8 mouse cellular contexts compared by ENCODE assay signal in the genomic region with DNA sequence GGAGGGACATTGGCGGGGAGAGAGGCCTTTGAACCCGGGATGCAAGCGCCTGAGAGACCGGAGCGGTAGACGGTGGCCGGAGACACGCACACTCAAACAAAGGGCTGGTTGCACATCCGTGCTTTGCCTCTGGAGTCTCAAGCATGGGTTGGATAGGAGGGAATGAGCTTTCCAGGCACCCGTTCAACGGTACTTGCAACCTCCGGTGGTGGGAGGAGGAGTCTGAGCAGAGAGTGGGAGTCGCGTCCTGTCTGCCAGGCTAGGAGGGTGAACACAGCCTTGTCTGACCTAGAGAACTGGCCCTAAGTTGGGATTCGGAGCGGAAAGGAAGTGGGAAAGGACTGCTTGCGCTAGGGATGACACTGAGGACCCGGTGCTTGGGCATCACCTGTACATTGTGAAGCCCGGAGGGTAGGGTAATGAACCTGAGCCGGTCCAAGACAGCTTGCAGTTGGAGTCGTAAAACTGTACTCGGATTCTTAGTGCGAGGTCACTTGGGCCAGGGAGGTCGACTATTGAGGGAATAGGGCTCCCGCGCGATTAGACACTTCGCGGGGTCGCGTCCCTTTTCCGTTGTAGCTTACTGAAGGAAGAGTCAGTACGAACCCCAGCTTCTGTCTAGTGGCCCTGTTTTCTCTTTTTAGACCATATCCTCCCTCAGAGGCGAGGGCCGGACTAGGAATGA. TPM values are rescaled to one million over a fixed set of nuclear protein-coding genes. Genes with fewer than 3 reads are reported as not detected.
DNase-seq lines count a peak whose midpoint lies in the region; ATAC-seq lines count a peak whose summit lies in the region.

No protein-coding gene starts in this region.

- H3K27me3 ChIP-seq in embryonic facial prominence, embryonic 14.5 days (replicated peaks; ENCODE audit: control insufficient read depth, insufficient read depth, low read length), result no peaks in the 10 kb centered on the region
- H3K27me3 ChIP-seq in limb, embryonic 13.5 days, result no peaks in the 10 kb centered on the region
- no peaks in the 10 kb centered on the region for H3K27me3 ChIP-seq in midbrain, embryonic 13.5 days
- H3K27me3 ChIP-seq in stomach, embryonic 14.5 days (ENCODE audit: control insufficient read depth, insufficient read depth, low read length), result no peaks in the 10 kb centered on the region

- H3K4me3 ChIP-seq in embryonic facial prominence, embryonic 14.5 days (ENCODE audit: low read depth, low read length), result peak overlapping the region; percentile 76
- H3K4me3 ChIP-seq in limb, embryonic 13.5 days, result peak overlapping the region; percentile 87
- H3K4me3 ChIP-seq in midbrain, embryonic 13.5 days (replicated peaks), result peak overlapping the region; percentile 63
- peak overlapping the region; percentile 97 for H3K4me3 ChIP-seq in stomach, embryonic 14.5 days (ENCODE audit: low read depth, low read length)

- H3K27ac ChIP-seq in embryonic facial prominence, embryonic 14.5 days (replicated peaks; ENCODE audit: low read depth, low read length), result peak overlapping the region; percentile 88
- H3K27ac ChIP-seq in limb, embryonic 13.5 days, result peak overlapping the region; percentile 93
- peak overlapping the region; percentile 91 for H3K27ac ChIP-seq in midbrain, embryonic 13.5 days
- H3K27ac ChIP-seq in stomach, embryonic 14.5 days (ENCODE audit: low read length), result peak overlapping the region; percentile 94

- peaks cover 7% of the 10 kb centered on the region for H3K4me1 ChIP-seq in embryonic facial prominence, embryonic 14.5 days (ENCODE audit: control insufficient read depth, insufficient read depth, low read length)
- peaks cover 31% of the 10 kb centered on the region for H3K4me1 ChIP-seq in limb, embryonic 13.5 days
- peaks cover 47% of the 10 kb centered on the region for H3K4me1 ChIP-seq in midbrain, embryonic 13.5 days (replicated peaks)
- H3K4me1 ChIP-seq in stomach, embryonic 14.5 days (ENCODE audit: control insufficient read depth, insufficient read depth, low read length), result peaks cover 7% of the 10 kb centered on the region

- peak; percentile 77 for ATAC-seq in embryonic facial prominence, embryonic 14.5 days (ENCODE audit: low read depth)
- peak; percentile 78 for ATAC-seq in limb, embryonic 13.5 days (ENCODE audit: low FRiP score, low read depth)
- ATAC-seq in midbrain, embryonic 13.5 days, result peak; percentile 82
- ATAC-seq in stomach, embryonic 14.5 days (ENCODE audit: insufficient number of reproducible peaks, insufficient read depth, low FRiP score, low read depth), result peak; percentile 39

- DNase-seq in CD4-positive, CD25-positive, alpha-beta regulatory T cell, adult 2 months (ENCODE audit: low read depth, low spot score), result peak; percentile 49
- DNase-seq in adrenal gland, postnatal 36 days, result peak; percentile 69 to 79
- peak; percentile 90 for DNase-seq in embryonic facial prominence, embryonic 14.5 days (ENCODE audit: low spot score)
- DNase-seq in heart, adult 9 months (ENCODE audit: low spot score in 2 of 2), result peak; percentile 70 to 81
- peak; percentile 65 to 72 for DNase-seq in kidney, adult 8-10 months

- WGBS in embryonic facial prominence, embryonic 14.5 days, result 2% methylated on average over 35 of the region's 35 CpGs
- WGBS in limb, embryonic 13.5 days, result under 1% methylated on average over 35 of the region's 35 CpGs
- WGBS in midbrain, embryonic 13.5 days, result under 1% methylated on average over 35 of the region's 35 CpGs
- 1% methylated on average over 35 of the region's 35 CpGs for WGBS in stomach, embryonic 14.5 days

- no peaks in the 10 kb centered on the region for H3K9me3 ChIP-seq in embryonic facial prominence, embryonic 14.5 days (ENCODE audit: control insufficient read depth, low read length)
- H3K9me3 ChIP-seq in limb, embryonic 13.5 days, result no peaks in the 10 kb centered on the region
- H3K9me3 ChIP-seq in midbrain, embryonic 13.5 days, result no peaks in the 10 kb centered on the region
- no peaks in the 10 kb centered on the region for H3K9me3 ChIP-seq in stomach, embryonic 14.5 days (ENCODE audit: control insufficient read depth, low read depth, low read length)

- peak overlapping the region; percentile 85 for H3K9ac ChIP-seq in embryonic facial prominence, embryonic 14.5 days (ENCODE audit: low read depth, low read length)
- peak overlapping the region; percentile 91 for H3K9ac ChIP-seq in limb, embryonic 13.5 days
- H3K9ac ChIP-seq in midbrain, embryonic 13.5 days (replicated peaks), result peak overlapping the region; percentile 89
- peak overlapping the region; percentile 89 for H3K9ac ChIP-seq in stomach, embryonic 14.5 days (replicated peaks; ENCODE audit: low read depth, low read length)

- H3K36me3 ChIP-seq in embryonic facial prominence, embryonic 14.5 days (ENCODE audit: control insufficient read depth, insufficient read depth, low read length), result peaks cover 33% of the 10 kb centered on the region
- H3K36me3 ChIP-seq in limb, embryonic 13.5 days, result peaks cover 39% of the 10 kb centered on the region
- H3K36me3 ChIP-seq in midbrain, embryonic 13.5 days, result peaks cover 36% of the 10 kb centered on the region
- H3K36me3 ChIP-seq in stomach, embryonic 14.5 days (ENCODE audit: control insufficient read depth, insufficient read depth, low read length), result peaks cover 30% of the 10 kb centered on the region

- peak overlapping the region; percentile 76 for H3K4me2 ChIP-seq in embryonic facial prominence, embryonic 14.5 days (ENCODE audit: low read depth, low read length)
- H3K4me2 ChIP-seq in limb, embryonic 13.5 days (replicated peaks), result peak overlapping the region; percentile 80
- H3K4me2 ChIP-seq in midbrain, embryonic 13.5 days (replicated peaks), result peak overlapping the region; percentile 91
- peak overlapping the region; percentile 51 for H3K4me2 ChIP-seq in stomach, embryonic 14.5 days (replicated peaks; ENCODE audit: low read depth, low read length)

RNA-seq across cellular contexts. Expression of a gene that starts 0.8 kb away (rescaled TPM):
- total RNA-seq in adrenal gland, postnatal 36 days (2021), result 1,000 to 10,000 TPM in 1 of 2 experiments, 100 to 1,000 TPM in 1; 677 to 1,388 TPM
- 73.6 and 79.5 TPM in 2 replicates for polyA plus RNA-seq in embryonic facial prominence, embryonic 14.5 days (2014; fragmentation: Nextera tagmentation; extraction: Ambion mirVana)
- polyA plus RNA-seq in limb, embryonic 13.5 days (2015; fragmentation: Nextera tagmentation; extraction: Ambion mirVana), result 115 and 119 TPM in 2 replicates
- 173 and 178 TPM in 2 replicates for polyA plus RNA-seq in midbrain, embryonic 13.5 days (2015; fragmentation: Nextera tagmentation; extraction: Ambion mirVana)
- 112 and 114 TPM in 2 replicates for polyA plus RNA-seq in stomach, embryonic 14.5 days (2014; fragmentation: Nextera tagmentation; extraction: Ambion mirVana)

RNA-seq across cellular contexts. Expression of a gene that starts 20.4 kb away (rescaled TPM):
- 100 to 1,000 TPM; 161 to 204 TPM for total RNA-seq in adrenal gland, postnatal 36 days (2021)
- 482 and 563 TPM in 2 replicates for polyA plus RNA-seq in embryonic facial prominence, embryonic 14.5 days (2014; fragmentation: Nextera tagmentation; extraction: Ambion mirVana)
- polyA plus RNA-seq in limb, embryonic 13.5 days (2015; fragmentation: Nextera tagmentation; extraction: Ambion mirVana), result 475 and 492 TPM in 2 replicates
- 386 and 396 TPM in 2 replicates for polyA plus RNA-seq in midbrain, embryonic 13.5 days (2015; fragmentation: Nextera tagmentation; extraction: Ambion mirVana)
- 453 and 489 TPM in 2 replicates for polyA plus RNA-seq in stomach, embryonic 14.5 days (2014; fragmentation: Nextera tagmentation; extraction: Ambion mirVana)

RNA-seq across cellular contexts. Expression of a gene that starts 20.5 kb away (rescaled TPM):
- total RNA-seq in adrenal gland, postnatal 36 days (2021), result 10 to 100 TPM; 12.0 to 18.4 TPM
- 52.7 and 63.0 TPM in 2 replicates for polyA plus RNA-seq in embryonic facial prominence, embryonic 14.5 days (2014; fragmentation: Nextera tagmentation; extraction: Ambion mirVana)
- 78.4 and 82.0 TPM in 2 replicates for polyA plus RNA-seq in limb, embryonic 13.5 days (2015; fragmentation: Nextera tagmentation; extraction: Ambion mirVana)
- polyA plus RNA-seq in midbrain, embryonic 13.5 days (2015; fragmentation: Nextera tagmentation; extraction: Ambion mirVana), result 47.9 and 49.6 TPM in 2 replicates
- 65.1 and 70.4 TPM in 2 replicates for polyA plus RNA-seq in stomach, embryonic 14.5 days (2014; fragmentation: Nextera tagmentation; extraction: Ambion mirVana)

RNA-seq across cellular contexts. Expression of a gene that starts 57.1 kb away (rescaled TPM):
- total RNA-seq in adrenal gland, postnatal 36 days (2021), result 1 to 10 TPM; 1.4 to 1.7 TPM
- polyA plus RNA-seq in embryonic facial prominence, embryonic 14.5 days (2014; fragmentation: Nextera tagmentation; extraction: Ambion mirVana), result 0.87 and 0.96 TPM in 2 replicates
- polyA plus RNA-seq in limb, embryonic 13.5 days (2015; fragmentation: Nextera tagmentation; extraction: Ambion mirVana), result 1.3 and 1.9 TPM in 2 replicates
- 0.58 and 0.77 TPM in 2 replicates for polyA plus RNA-seq in midbrain, embryonic 13.5 days (2015; fragmentation: Nextera tagmentation; extraction: Ambion mirVana)
- polyA plus RNA-seq in stomach, embryonic 14.5 days (2014; fragmentation: Nextera tagmentation; extraction: Ambion mirVana), result 27.6 and 28.4 TPM in 2 replicates

Comparison
In these comparisons a context has a peak if more than half of its experiments do, and no peak if none do; other contexts are left out.
1. Peak in every context shown above with its lines: DNase-seq, ATAC-seq, H3K4me3 ChIP-seq and H3K27ac ChIP-seq.